Mouse (Mus musculus): ENCODE measurements around the gene Gm47969. TPM values are rescaled to one million over a fixed set of nuclear protein-coding genes. Genes with fewer than 3 reads are reported as not detected.

Gene Gm47969
- polyA plus RNA-seq, 1 experiment from 2014 or later = not detected

- DNase-seq (ENCODE audit: low spot score) = no peak
- WGBS = 92% methylated on average over 4 of the region's 4 CpGs
Observed at GRCm38 (mm10) chr1:83060643-83061042, 15.9 kb downstream of the Gm47969 start, which contains the start of gene Krtap28-13. TSS of gene Krtap28-13 (plus strand) at chr1:83060930.

GRCm38 (mm10) chr1:83064851-83065250 is 20.1 kb downstream of the Gm47969 start:
- no peak for DNase-seq (ENCODE audit: low spot score)
- Histone ChIP-seq H3K4me2 (ENCODE audit: low read depth, low read length, severe bottlenecking) (no peak overlapping the region), H3K9me3 (ENCODE audit: control insufficient read depth, low read length) (no peaks in the 10 kb centered on the region), H3K4me1 (replicated peaks; ENCODE audit: control insufficient read depth, insufficient read depth, low read length) (no peaks in the 10 kb centered on the region), H3K4me3 (ENCODE audit: low read depth, low read length) (no peak overlapping the region), H3K27ac (ENCODE audit: low read depth, low read length) (no peak overlapping the region), H3K9ac (ENCODE audit: low read length) (no peak overlapping the region), H3K27me3 (ENCODE audit: control insufficient read depth, insufficient read depth, low read length) (no peaks in the 10 kb centered on the region), H3K36me3 (ENCODE audit: control insufficient read depth, insufficient read depth, low read length) (no peaks in the 10 kb centered on the region)
- 20% methylated on average over 3 of the region's 3 CpGs for WGBS
- 0 out of 2 replicates have a peak, but pooled peaks have one; percentile 39 for ATAC-seq (replicated peaks; ENCODE audit: low FRiP score)

More at GRCm38 (mm10) chr1:83060643-83061042, 15.9 kb downstream of the Gm47969 start, which contains the start of gene Krtap28-13:
- ATAC-seq (replicated peaks; ENCODE audit: low FRiP score) = no peak
- Histone ChIP-seq H3K9ac (ENCODE audit: low read length) (no peak within 1 kb of the TSS), H3K4me2 (ENCODE audit: low read depth, low read length, severe bottlenecking) (no peak within 1 kb of the TSS), H3K9me3 (ENCODE audit: control insufficient read depth, low read length) (no peaks in the 10 kb centered on the region), H3K36me3 (ENCODE audit: control insufficient read depth, insufficient read depth, low read length) (no peaks in the 10 kb centered on the region), H3K27ac (ENCODE audit: low read depth, low read length) (no peak within 1 kb of the TSS), H3K27me3 (ENCODE audit: control insufficient read depth, insufficient read depth, low read length) (no peaks in the 10 kb centered on the region), H3K4me3 (ENCODE audit: low read depth, low read length) (no peak within 1 kb of the TSS), H3K4me1 (replicated peaks; ENCODE audit: control insufficient read depth, insufficient read depth, low read length) (no peaks in the 10 kb centered on the region)

GRCm38 (mm10) chr1:83066577-83066976 is 21.8 kb downstream of the Gm47969 start:
- DNase-seq (ENCODE audit: low spot score) = no peak

GRCm38 (mm10) chr1:83067205-83067604 is 22.5 kb downstream of the Gm47969 start:
- WGBS = 89% methylated on average over 10 of the region's 10 CpGs
- Histone ChIP-seq H3K4me2 (ENCODE audit: low read depth, low read length, severe bottlenecking) (no peak overlapping the region), H3K9ac (ENCODE audit: low read length) (no peak overlapping the region), H3K4me1 (replicated peaks; ENCODE audit: control insufficient read depth, insufficient read depth, low read length) (no peaks in the 10 kb centered on the region), H3K36me3 (ENCODE audit: control insufficient read depth, insufficient read depth, low read length) (no peaks in the 10 kb centered on the region), H3K27ac (ENCODE audit: low read depth, low read length) (no peak overlapping the region), H3K27me3 (ENCODE audit: control insufficient read depth, insufficient read depth, low read length) (no peaks in the 10 kb centered on the region), H3K4me3 (ENCODE audit: low read depth, low read length) (no peak overlapping the region), H3K9me3 (ENCODE audit: control insufficient read depth, low read length) (no peaks in the 10 kb centered on the region)
- no peak for DNase-seq (ENCODE audit: low spot score)
- ATAC-seq (replicated peaks; ENCODE audit: low FRiP score) = no peak

More at GRCm38 (mm10) chr1:83066577-83066976, 21.8 kb downstream of the Gm47969 start:
- H3K4me2 ChIP-seq (ENCODE audit: low read depth, low read length, severe bottlenecking) = no peak overlapping the region
- no peak overlapping the region for H3K9ac ChIP-seq (ENCODE audit: low read length)
- H3K4me3 ChIP-seq (ENCODE audit: low read depth, low read length) = no peak overlapping the region
- no peaks in the 10 kb centered on the region for H3K27me3 ChIP-seq (ENCODE audit: control insufficient read depth, insufficient read depth, low read length)
- H3K4me1 ChIP-seq (replicated peaks; ENCODE audit: control insufficient read depth, insufficient read depth, low read length) = no peaks in the 10 kb centered on the region
- no peaks in the 10 kb centered on the region for H3K36me3 ChIP-seq (ENCODE audit: control insufficient read depth, insufficient read depth, low read length)
- H3K27ac ChIP-seq (ENCODE audit: low read depth, low read length) = no peak overlapping the region
- no peak for ATAC-seq (replicated peaks; ENCODE audit: low FRiP score)
- 80% methylated on average over 4 of the region's 4 CpGs for WGBS
- no peaks in the 10 kb centered on the region for H3K9me3 ChIP-seq (ENCODE audit: control insufficient read depth, low read length)

- Histone ChIP-seq H3K27ac (ENCODE audit: low read depth, low read length) (no peak overlapping the region), H3K4me1 (replicated peaks; ENCODE audit: control insufficient read depth, insufficient read depth, low read length) (no peaks in the 10 kb centered on the region; the same call in 1 of the 2 replicates), H3K36me3 (ENCODE audit: control insufficient read depth, insufficient read depth, low read length) (no peaks in the 10 kb centered on the region), H3K27me3 (ENCODE audit: control insufficient read depth, insufficient read depth, low read length) (no peaks in the 10 kb centered on the region), H3K9me3 (ENCODE audit: control insufficient read depth, low read length) (no peaks in the 10 kb centered on the region), H3K4me2 (ENCODE audit: low read depth, low read length, severe bottlenecking) (peak overlapping the region; percentile 32; the same call in 1 of the 2 replicates), H3K4me3 (ENCODE audit: low read depth, low read length) (no peak overlapping the region), H3K9ac (ENCODE audit: low read length) (no peak overlapping the region)
- DNase-seq (ENCODE audit: low spot score) (no peak), ATAC-seq (replicated peaks; ENCODE audit: low FRiP score) (peak; percentile 36; the same call in 1 of the 2 replicates)
- WGBS = 40% methylated on average over 15 of the region's 15 CpGs
Observed at GRCm38 (mm10) chr1:83075526-83076189, 30.9 kb downstream of the Gm47969 start.

GRCm38 (mm10) chr1:83076190-83076917 is 31.6 kb downstream of the Gm47969 start:
- Histone ChIP-seq H3K27ac (ENCODE audit: low read depth, low read length) (no peak overlapping the region), H3K9me3 (ENCODE audit: control insufficient read depth, low read length) (no peaks in the 10 kb centered on the region), H3K27me3 (ENCODE audit: control insufficient read depth, insufficient read depth, low read length) (no peaks in the 10 kb centered on the region), H3K4me3 (ENCODE audit: low read depth, low read length) (no peak overlapping the region), H3K9ac (ENCODE audit: low read length) (no peak overlapping the region), H3K36me3 (ENCODE audit: control insufficient read depth, insufficient read depth, low read length) (no peaks in the 10 kb centered on the region), H3K4me2 (ENCODE audit: low read depth, low read length, severe bottlenecking) (peak overlapping the region; percentile 32; the same call in 1 of the 2 replicates), H3K4me1 (replicated peaks; ENCODE audit: control insufficient read depth, insufficient read depth, low read length) (no peaks in the 10 kb centered on the region; the same call in 1 of the 2 replicates)
- peak; percentile 65 for DNase-seq (ENCODE audit: low spot score)
- 46% methylated on average over 11 of the region's 11 CpGs for WGBS
- ATAC-seq (replicated peaks; ENCODE audit: low FRiP score) = peak; percentile 86

- Histone ChIP-seq H3K4me2 (ENCODE audit: low read depth, low read length, severe bottlenecking) (no peak overlapping the region), H3K9me3 (ENCODE audit: control insufficient read depth, low read length) (no peaks in the 10 kb centered on the region), H3K4me1 (replicated peaks; ENCODE audit: control insufficient read depth, insufficient read depth, low read length) (no peaks in the 10 kb centered on the region; the same call in 1 of the 2 replicates), H3K27ac (ENCODE audit: low read depth, low read length) (no peak overlapping the region), H3K9ac (ENCODE audit: low read length) (no peak overlapping the region), H3K4me3 (ENCODE audit: low read depth, low read length) (no peak overlapping the region), H3K27me3 (ENCODE audit: control insufficient read depth, insufficient read depth, low read length) (no peaks in the 10 kb centered on the region), H3K36me3 (ENCODE audit: control insufficient read depth, insufficient read depth, low read length) (no peaks in the 10 kb centered on the region)
- DNase-seq (ENCODE audit: low spot score) (no peak), ATAC-seq (replicated peaks; ENCODE audit: low FRiP score) (no peak)
- 89% methylated on average over 6 of the region's 6 CpGs for WGBS
Observed at GRCm38 (mm10) chr1:83077016-83077415, 32.3 kb downstream of the Gm47969 start.

GRCm38 (mm10) chr1:83084790-83085189 is 40.1 kb downstream of the Gm47969 start:
- DNase-seq (ENCODE audit: low spot score) = no peak
- H3K4me1 ChIP-seq (replicated peaks; ENCODE audit: control insufficient read depth, insufficient read depth, low read length) = no peaks in the 10 kb centered on the region
- H3K9ac ChIP-seq (ENCODE audit: low read length) = no peak overlapping the region
- no peaks in the 10 kb centered on the region for H3K27me3 ChIP-seq (ENCODE audit: control insufficient read depth, insufficient read depth, low read length)
- no peaks in the 10 kb centered on the region for H3K36me3 ChIP-seq (ENCODE audit: control insufficient read depth, insufficient read depth, low read length)
- H3K9me3 ChIP-seq (ENCODE audit: control insufficient read depth, low read length) = no peaks in the 10 kb centered on the region
- no peak for ATAC-seq (replicated peaks; ENCODE audit: low FRiP score)
- H3K4me3 ChIP-seq (ENCODE audit: low read depth, low read length) = no peak overlapping the region
- no peak overlapping the region for H3K27ac ChIP-seq (ENCODE audit: low read depth, low read length)
- H3K4me2 ChIP-seq (ENCODE audit: low read depth, low read length, severe bottlenecking) = no peak overlapping the region
- 85% methylated on average over 2 of the region's 2 CpGs for WGBS

Data from forebrain, embryonic 11.5 days (tissue).